Mouse (Mus musculus) liver, embryonic 14.5 days (tissue): ENCODE results near the gene Sort1.

Experiments used
- CTCF ChIP-seq: IDR thresholded peaks from 2 replicates; pipeline ENCODE4 v1.5.1; 2016; ENCODE audit warnings: antibody characterized with exemption, low read depth, control low read depth
- EP300 ChIP-seq: IDR thresholded peaks from 2 replicates; pipeline ENCODE4 v1.6.1; 2016; ENCODE audit warnings: antibody characterized with exemption, low read depth

DNA sequence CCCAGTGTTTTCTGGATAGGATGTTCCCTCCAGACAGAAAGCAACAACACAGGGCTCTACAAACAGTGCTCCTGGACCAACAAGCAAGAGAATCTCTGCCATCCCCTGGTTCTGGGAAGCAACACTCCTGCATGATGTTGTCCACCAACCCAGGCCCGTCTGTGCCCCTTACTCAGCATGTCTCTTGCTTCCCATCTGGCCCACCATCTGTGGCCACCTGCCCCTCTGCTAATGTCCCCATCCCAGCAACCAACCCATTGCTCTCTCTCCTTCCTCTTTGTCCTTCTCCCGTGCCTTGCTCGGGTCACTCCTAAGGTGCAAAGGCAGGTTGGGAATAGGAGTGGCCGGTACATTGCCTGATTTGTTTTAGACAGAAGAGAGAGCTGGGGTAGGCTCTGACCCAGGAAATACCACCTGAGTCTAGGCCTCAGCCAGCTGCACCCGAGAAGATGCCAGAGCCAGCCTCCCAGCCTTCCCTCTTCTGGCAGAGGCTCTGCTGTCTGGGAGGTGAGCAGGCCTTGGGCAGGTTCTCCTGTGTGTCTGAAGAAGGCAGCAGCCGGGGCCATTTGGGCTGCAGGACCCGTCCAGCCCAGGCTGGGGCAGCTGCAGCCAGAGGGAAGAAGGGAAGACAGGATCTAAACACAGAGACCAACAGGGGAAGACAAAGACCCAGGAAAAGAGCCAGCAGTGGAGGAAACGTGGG lies 125.9 kb downstream of the Sort1 start:
- TF ChIP-seq CTCF: no peak
- TF ChIP-seq EP300: no peak
